Mouse (Mus musculus): ENCODE data around the gene Ptger2. TPM values are rescaled to one million over a fixed set of nuclear protein-coding genes. Genes with fewer than 3 reads are reported as not detected.

Gene Ptger2
- polyA plus RNA-seq, 2 experiments from 2014 or later, result 53.3 to 78.7 TPM

DNA sequence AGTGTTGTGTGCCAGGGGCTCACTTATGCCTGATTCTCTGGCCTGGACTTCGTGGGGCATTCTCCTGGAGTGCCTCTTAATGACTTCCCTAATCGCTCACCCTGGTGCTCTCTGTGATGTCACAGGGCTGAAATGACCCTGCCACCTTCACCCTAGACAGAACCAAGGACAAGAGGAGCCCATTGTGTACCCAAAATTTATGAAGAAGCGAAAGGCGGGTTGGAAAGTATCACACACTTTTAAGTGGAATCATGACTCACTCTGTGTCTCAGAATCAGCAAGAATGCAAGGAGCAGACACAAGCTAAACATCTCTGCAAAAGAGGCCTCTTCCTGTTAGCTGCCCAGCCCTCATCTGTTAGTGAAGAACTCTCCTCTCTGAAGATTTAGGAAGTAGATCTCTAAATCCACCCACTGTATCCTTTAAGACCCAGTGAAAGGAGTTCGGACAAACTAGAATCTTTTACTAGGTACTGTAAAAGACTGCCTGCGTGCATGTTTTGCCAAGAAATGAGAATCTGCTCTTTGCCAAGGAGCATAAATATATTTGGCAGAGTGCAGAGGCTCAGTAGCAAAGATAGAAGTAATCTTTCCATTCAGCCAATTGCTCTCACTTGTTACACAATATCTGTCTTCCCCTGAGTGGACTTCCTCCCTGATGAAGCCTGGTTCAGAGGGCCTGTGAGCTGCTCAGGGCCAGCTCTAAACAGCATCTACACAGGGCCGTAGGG lies 61.9 kb downstream of the Ptger2 start:
- ATAC-seq, result peak; percentile 86

- no peak for ATAC-seq
Observed at GRCm38 (mm10) chr14:45050419-45050776, 62.4 kb downstream of the Ptger2 start.

DNA sequence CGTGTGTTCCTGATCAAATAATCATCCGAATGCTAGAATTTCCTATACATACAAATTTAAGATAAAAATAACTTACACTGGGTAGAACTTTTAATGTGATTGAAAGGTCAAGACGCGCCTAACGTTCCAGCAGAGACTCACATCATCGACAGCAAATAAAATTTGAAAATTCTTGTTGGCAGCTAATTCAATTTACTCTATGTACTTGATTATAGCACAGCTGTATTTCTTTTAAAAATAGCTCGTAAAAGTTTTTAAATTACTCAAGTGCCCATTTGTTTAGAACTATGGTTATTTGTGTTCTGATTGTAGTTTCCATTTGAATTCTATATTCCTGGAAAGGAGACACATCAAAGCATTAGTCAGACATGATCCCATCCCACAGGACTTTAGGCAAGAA lies 63.1 kb downstream of the Ptger2 start:
- no peak for ATAC-seq

Other genes starting within 250 kb of the Ptger2 start
- gene Gm8267, start 237.9 kb upstream of the Ptger2 start, polyA plus RNA-seq (2017; shearing (Covaris generic)), result not detected
- gene Ptgdr, start 128.8 kb upstream of the Ptger2 start, polyA plus RNA-seq (2017; shearing (Covaris generic)), result not detected
- gene Gpr137c, start 231.5 kb downstream of the Ptger2 start, polyA plus RNA-seq (2017; shearing (Covaris generic)), result under 1 TPM; 0.46 to 0.98 TPM
- gene Txndc16, start 232.1 kb downstream of the Ptger2 start, polyA plus RNA-seq (2017; shearing (Covaris generic)), result 10 to 100 TPM; 16.4 to 17.0 TPM